Mouse (Mus musculus) bone marrow, adult 2 months (tissue): Measurements from ENCODE around the gene Stoml2.

ENCODE experiments used
- CTCF ChIP-seq: fragments of 200-500 bp; IDR thresholded peaks from 2 replicates; pipeline ENCODE4 v1.5.1; 2011; ENCODE audit warnings: low read length, control low read depth; ENCODE audit not compliant: control insufficient read depth, insufficient read depth
- POLR2A ChIP-seq: fragments of 200-500 bp; IDR thresholded peaks from 2 replicates; pipeline ENCODE4 v1.6.1; 2011; ENCODE audit warnings: low read depth, mild to moderate bottlenecking, control low read depth, low read length, borderline replicate concordance; ENCODE audit not compliant: control insufficient read depth

DNA sequence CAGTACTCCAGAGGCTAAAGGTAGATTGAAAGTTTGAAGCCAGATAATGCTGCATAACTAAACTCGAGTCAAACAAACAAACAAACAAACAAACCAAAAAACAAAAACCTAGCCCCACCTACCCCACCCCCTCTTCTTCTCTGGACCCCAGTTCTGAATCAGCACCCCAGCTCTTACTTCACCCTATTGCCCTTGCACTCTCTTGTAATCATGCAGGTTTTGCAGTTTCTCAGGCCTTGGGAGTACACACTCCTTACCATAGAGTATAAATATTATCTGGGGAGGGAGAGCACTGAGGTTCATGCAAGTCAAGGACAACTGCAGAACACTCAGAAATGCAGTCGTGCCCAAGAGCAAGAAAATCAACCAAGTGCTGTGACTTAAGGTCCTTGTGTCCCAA is 30.2 kb downstream of the Stoml2 start:
- TF ChIP-seq CTCF (no peak), POLR2A (no peak)
